Mouse (Mus musculus): Measurements from ENCODE around the gene Dennd4b. TPM values are rescaled to one million over a fixed set of nuclear protein-coding genes. Genes with fewer than 3 reads are reported as not detected.

The Dennd4b gene
- total and polyA plus RNA-seq, 3 experiments = 9.8 to 45.3 (median 27.8) TPM

DNA sequence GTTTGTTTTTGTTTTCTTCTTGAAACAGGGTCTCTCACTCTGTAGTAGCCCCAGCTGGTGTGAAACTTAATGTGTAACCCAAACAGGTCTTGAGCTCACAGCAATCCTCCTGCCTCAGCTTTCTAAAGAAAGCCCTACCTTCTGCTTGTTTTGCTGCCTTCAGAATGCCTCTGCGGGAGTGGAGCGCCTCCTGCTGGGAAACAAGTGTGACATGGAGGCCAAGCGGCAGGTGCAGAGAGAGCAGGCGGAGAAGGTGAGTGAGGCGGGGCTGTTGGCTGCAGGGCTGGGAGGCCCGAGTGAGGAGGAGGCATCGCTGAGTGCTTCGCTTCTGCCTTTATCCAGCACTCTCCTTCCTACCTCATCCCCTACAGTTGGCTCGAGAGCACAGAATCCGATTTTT lies 40.7 kb upstream of the Dennd4b start:
- peaks cover 10 to 35% of the 10 kb centered on the region in 2 experiments; a peak in 3 of 4 replicates for H3K4me1 ChIP-seq (ENCODE audit: control insufficient read depth in 1 of 2, insufficient read depth in 2 of 2)
- H3K79me2 ChIP-seq (replicated peaks; ENCODE audit: control insufficient read depth, extremely low read depth, insufficient read depth, poor library complexity, severe bottlenecking) = no peaks in the 10 kb centered on the region
- H3K27ac ChIP-seq (ENCODE audit: insufficient read depth, low read depth) = no peak overlapping the region
- H3K9me3 ChIP-seq (replicated peaks; ENCODE audit: low read length) = peaks cover 6% of the 10 kb centered on the region
- no peaks in the 10 kb centered on the region for H3K27me3 ChIP-seq (replicated peaks)
- no peak for DNase-seq (ENCODE audit: extremely low read depth)
- H3K9ac ChIP-seq (ENCODE audit: insufficient read depth, low read depth) = no peak overlapping the region
- in situ Hi-C loops (cut with MboI; ENCODE audit: low pct_ligation_motif_present, low pct_unique_long_range_greater_than_20kb, low sequenced_read_pairs) = loop anchor here (5.0 kb wide), 1 partner anchor 148 kb away; no protein-coding TSS in a partner anchor
- H3K4me3 ChIP-seq (replicated peaks in 1 of 3; ENCODE audit: low read depth in 2 of 3, low read length in 2 of 3, poor library complexity in 1 of 3) = no peak overlapping the region
- H3K4me2 ChIP-seq (ENCODE audit: insufficient read depth, low read depth, poor library complexity, severe bottlenecking) = no peak overlapping the region
- peaks cover 0 to 2% of the 10 kb centered on the region in 2 experiments for H3K36me3 ChIP-seq (replicated peaks in 1 of 2; ENCODE audit: control insufficient read depth in 1 of 2, insufficient read depth in 1 of 2, low read length in 1 of 2)
- TF ChIP-seq RAD21 (IDR thresholded peaks at IDR 0.05; ENCODE audit: low read depth, low read length) (no peak), PAX5 (IDR thresholded peaks at IDR 0.05; ENCODE audit: low read length) (no peak), ELF1 (IDR thresholded peaks at IDR 0.05; ENCODE audit: low read depth, low read length) (no peak), CTCF (conservative IDR thresholded peaks at IDR 0.05 in 1 of 2, IDR thresholded peaks at IDR 0.05 in 1 of 2; ENCODE audit: low read depth in 2 of 2, low read length in 2 of 2) (peak in 1 of 2 experiments; percentile 29; a peak in 2 of 4 replicates), SIN3A (IDR thresholded peaks at IDR 0.05; ENCODE audit: low read length) (no peak)
- dilution Hi-C loops (cut with MboI; ENCODE audit: extremely low pct_ligation_motif_present, extremely low pct_unique_long_range_greater_than_20kb, low sequenced_read_pairs) = no loop called here

DNA sequence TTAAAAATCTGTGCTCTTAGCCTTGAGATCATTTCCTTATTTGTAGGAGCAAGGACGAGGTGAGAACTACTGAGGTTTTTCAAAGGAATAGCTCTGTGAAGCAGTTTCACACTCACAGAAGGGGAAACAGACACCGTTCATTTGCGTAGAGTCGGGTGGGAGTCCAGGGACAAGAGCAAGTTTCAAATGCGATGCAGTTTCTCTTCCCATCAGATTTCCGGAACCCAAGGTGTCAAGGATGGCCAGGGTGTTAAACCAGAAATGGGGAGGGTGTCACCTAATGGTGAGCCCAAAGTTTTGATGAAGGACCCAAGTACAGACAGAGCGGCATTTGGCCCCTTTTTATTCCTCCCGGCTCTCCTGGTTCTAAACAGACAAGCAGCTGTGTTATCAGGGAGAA lies 33.9 kb upstream of the Dennd4b start:
- in situ Hi-C loops (cut with MboI; ENCODE audit: low pct_ligation_motif_present, low pct_unique_long_range_greater_than_20kb, low sequenced_read_pairs) (no loop called here), dilution Hi-C loops (cut with MboI; ENCODE audit: extremely low pct_ligation_motif_present, extremely low pct_unique_long_range_greater_than_20kb, low sequenced_read_pairs) (no loop called here)
- Histone ChIP-seq H3K79me2 (replicated peaks; ENCODE audit: control insufficient read depth, extremely low read depth, insufficient read depth, poor library complexity, severe bottlenecking) (peaks cover 9% of the 10 kb centered on the region), H3K9ac (ENCODE audit: insufficient read depth, low read depth) (peak overlapping the region; percentile 34), H3K36me3 (replicated peaks in 1 of 2; ENCODE audit: control insufficient read depth in 1 of 2, insufficient read depth in 1 of 2, low read length in 1 of 2) (peaks cover 21 to 27% of the 10 kb centered on the region in 2 experiments), H3K4me3 (replicated peaks in 1 of 3; ENCODE audit: low read depth in 2 of 3, low read length in 2 of 3, poor library complexity in 1 of 3) (peak overlapping the region; percentile 67 to 91 (median 72)), H3K4me2 (ENCODE audit: insufficient read depth, low read depth, poor library complexity, severe bottlenecking) (peak overlapping the region; percentile 52; the same call in 1 of the 2 replicates), H3K9me3 (replicated peaks; ENCODE audit: low read length) (peaks cover 6% of the 10 kb centered on the region), H3K27ac (ENCODE audit: insufficient read depth, low read depth) (peak overlapping the region; percentile 87), H3K27me3 (replicated peaks) (no peaks in the 10 kb centered on the region), H3K4me1 (ENCODE audit: control insufficient read depth in 1 of 2, insufficient read depth in 2 of 2) (peaks cover 0 to 15% of the 10 kb centered on the region in 2 experiments; a peak in 2 of 4 replicates)
- DNase-seq (ENCODE audit: extremely low read depth) = peak; percentile 78
- TF ChIP-seq IRF4 (IDR thresholded peaks at IDR 0.05; ENCODE audit: low read depth, low read length) (peak; percentile 33), ZNF384 (IDR thresholded peaks at IDR 0.05; ENCODE audit: low read depth, low read length) (no peak), EP300 (IDR thresholded peaks at IDR 0.05; ENCODE audit: low read length) (0 out of 2 replicates have a peak, but pooled peaks have one; percentile 13), ZC3H11A (IDR thresholded peaks at IDR 0.05; ENCODE audit: low read depth, low read length) (no peak), GABPA (IDR thresholded peaks at IDR 0.05; ENCODE audit: insufficient replicate concordance, low read depth, low read length) (no peak), BHLHE40 (IDR thresholded peaks at IDR 0.05; ENCODE audit: low read depth, low read length) (no peak), POLR2AphosphoS2 (IDR thresholded peaks at IDR 0.05; ENCODE audit: low read depth, low read length) (no peak), MAZ (IDR thresholded peaks at IDR 0.05; ENCODE audit: low read depth, low read length) (no peak), ZMIZ1 (IDR thresholded peaks at IDR 0.05; ENCODE audit: low read depth, low read length) (no peak), TBP (conservative IDR thresholded peaks at IDR 0.05; ENCODE audit: low read depth, low read length) (0 out of 2 replicates have a peak, but pooled peaks have one; percentile 10), CHD2 (IDR thresholded peaks at IDR 0.05; ENCODE audit: low read length) (no peak), ETS1 (conservative IDR thresholded peaks at IDR 0.05; ENCODE audit: low read depth, low read length) (no peak), ELF1 (IDR thresholded peaks at IDR 0.05; ENCODE audit: low read depth, low read length) (no peak), CTCF (conservative IDR thresholded peaks at IDR 0.05 in 1 of 2, IDR thresholded peaks at IDR 0.05 in 1 of 2; ENCODE audit: low read depth in 2 of 2, low read length in 2 of 2) (no peak), TCF12 (IDR thresholded peaks at IDR 0.05; ENCODE audit: low read depth, low read length) (no peak), RAD21 (IDR thresholded peaks at IDR 0.05; ENCODE audit: low read depth, low read length) (no peak), POLR2A (IDR thresholded peaks at IDR 0.05; ENCODE audit: low read depth, low read length) (no peak), NRF1 (IDR thresholded peaks at IDR 0.05; ENCODE audit: low read depth, low read length) (no peak), USF1 (IDR thresholded peaks at IDR 0.05; ENCODE audit: low read depth, low read length) (no peak)

All from CH12.LX (cell line).